Mouse (Mus musculus) G1E (cell line): ENCODE results near the gene Zbed3.

Experiments
- CTCF ChIP-seq: IDR thresholded peaks from 2 replicates; pipeline ENCODE4 v1.5.1; 2012; ENCODE audit warnings: low read depth, low read length, inconsistent platforms, mixed read lengths
- GATA1 ChIP-seq: IDR thresholded peaks from 2 replicates; pipeline ENCODE4 v1.6.1; 2012; ENCODE audit warnings: borderline replicate concordance, low read length, inconsistent platforms, mixed read lengths
- POLR2AphosphoS5 ChIP-seq: IDR thresholded peaks from 2 replicates; pipeline ENCODE4 v1.6.1; 2012; ENCODE audit warnings: low read depth, low read length, inconsistent platforms; ENCODE audit not compliant: insufficient replicate concordance
- TAL1 ChIP-seq: conservative IDR thresholded peaks from 2 replicates; pipeline ENCODE4 v1.6.1; 2012; ENCODE audit warnings: low read depth, low read length, inconsistent platforms, mixed read lengths

- TF ChIP-seq GATA1 (no peak), CTCF (no peak), POLR2AphosphoS5 (no peak), TAL1 (no peak)
These were observed 22.5 kb downstream of the Zbed3 start for GRCm38 (mm10) chr13:95345869-95346268.
